Mouse (Mus musculus) heart, embryonic 10.5 days (tissue): ENCODE results near the gene Irak3. TPM values are rescaled to one million over a fixed set of nuclear protein-coding genes. Genes with fewer than 3 reads are reported as not detected.
"Not testable (repeated sequence)": the region's sequence is repeated elsewhere in the genome, so short reads cannot be mapped to it uniquely, and the experiment has no call there.

Experiments used
- DNase-seq: peaks from one replicate; pipeline ENCODE4 v3.0.0-alpha.2; 2017; ENCODE audit warnings: low spot score
- H3K27ac ChIP-seq: fragments of 300-500 bp; sonication (generic); 2 replicates; pipeline ENCODE4 v1.5.1; 2016; ENCODE audit warnings: mild to moderate bottlenecking
- H3K27me3 ChIP-seq: fragments of 300-500 bp; sonication (generic); 2 replicates; pipeline ENCODE4 v1.6.1; 2016; ENCODE audit warnings: mild to moderate bottlenecking; ENCODE audit not compliant: poor library complexity, insufficient read depth, severe bottlenecking
- H3K36me3 ChIP-seq: fragments of 300-500 bp; sonication (generic); 2 replicates; pipeline ENCODE4 v1.6.1; 2016; ENCODE audit warnings: mild to moderate bottlenecking, moderate library complexity
- H3K4me1 ChIP-seq: fragments of 300-500 bp; sonication (generic); 2 replicates; pipeline ENCODE4 v1.6.1; 2016; ENCODE audit warnings: mild to moderate bottlenecking
- H3K4me3 ChIP-seq: fragments of 300-500 bp; sonication (generic); 2 replicates; pipeline ENCODE4 v1.5.1; 2016; ENCODE audit warnings: mild to moderate bottlenecking, moderate library complexity
- H3K9me3 ChIP-seq: fragments of 300-500 bp; sonication (generic); 2 replicates; pipeline ENCODE4 v1.6.1; 2016; ENCODE audit warnings: mild to moderate bottlenecking, moderate library complexity
- WGBS: fragments of 180-500 bp; shearing (Covaris S2); methylation state at CpG from one replicate; pipeline ENCODE4 v1.1.7; 2016; 5-methylcytosine and 5-hydroxymethylcytosine counted together
- polyA plus RNA-seq: library from polyadenylated mRNA; unstranded; fragments of >200 nt; fragmentation: Nextera tagmentation; extraction: Ambion mirVana; gene quantifications from 2 replicates; pipeline ENCODE4 v1.2.1, GENCODE M21; 2016

Irak3 gene
- polyA plus RNA-seq, 1 experiment from 2014 or later: 0.24 TPM

DNA sequence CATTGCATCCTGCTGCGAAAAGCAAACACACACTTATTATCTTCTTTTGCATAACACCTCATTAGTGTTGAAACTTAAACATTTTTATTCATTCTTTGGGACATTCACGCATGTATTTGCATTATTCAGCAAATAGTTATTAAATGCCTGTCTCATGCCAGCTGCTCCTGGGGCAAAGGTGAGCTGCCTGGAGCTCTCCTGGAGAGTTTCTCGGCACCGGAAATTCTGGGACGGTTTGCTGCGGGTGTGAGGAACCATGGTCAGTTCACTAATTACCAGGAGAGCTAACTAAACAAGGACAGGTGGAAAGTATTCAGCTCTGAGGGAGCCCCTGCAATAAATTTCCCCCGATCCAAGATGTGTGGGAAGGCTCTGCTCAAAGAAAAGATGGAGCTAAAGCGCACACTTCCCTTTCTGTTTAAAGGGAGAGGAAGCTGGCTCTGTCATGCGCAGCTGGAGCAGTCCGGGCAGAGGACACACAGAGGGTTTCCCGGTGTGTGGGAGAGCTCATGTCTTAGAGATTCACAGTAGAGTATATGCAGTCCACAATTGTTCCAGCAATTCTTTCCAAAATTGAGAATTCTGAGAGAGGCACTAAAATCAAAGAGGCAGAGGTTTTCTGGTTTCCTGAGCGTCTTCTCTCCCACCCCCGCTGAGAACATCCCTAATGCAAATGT is 73.2 kb downstream of the Irak3 start:
- DNase-seq: no peak
- Histone ChIP-seq H3K4me3 (peak overlapping the region; percentile 24; the same call in 1 of the 2 replicates), H3K36me3 (no peaks in the 10 kb centered on the region), H3K9me3 (no peaks in the 10 kb centered on the region), H3K27me3 (no peaks in the 10 kb centered on the region; the same call in 1 of the 2 replicates), H3K4me1 (no peaks in the 10 kb centered on the region), H3K27ac (no peak overlapping the region)
- WGBS: 43% methylated on average over 13 of the region's 13 CpGs

- no peak overlapping the region for H3K4me3 ChIP-seq
- no peaks in the 10 kb centered on the region for H3K4me1 ChIP-seq
- DNase-seq: no peak
- no peaks in the 10 kb centered on the region; the same call in 1 of the 2 replicates for H3K27me3 ChIP-seq
- H3K9me3 ChIP-seq: no peaks in the 10 kb centered on the region
- 72% methylated on average over 10 of the region's 10 CpGs for WGBS
- H3K27ac ChIP-seq: no peak overlapping the region
- no peaks in the 10 kb centered on the region for H3K36me3 ChIP-seq
Observed at GRCm38 (mm10) chr10:120125465-120125857, 76.5 kb downstream of the Irak3 start.

GRCm38 (mm10) chr10:120124801-120125464 is 77.0 kb downstream of the Irak3 start:
- Histone ChIP-seq H3K36me3 (no peaks in the 10 kb centered on the region), H3K4me3 (no peak overlapping the region), H3K27me3 (no peaks in the 10 kb centered on the region; the same call in 1 of the 2 replicates), H3K9me3 (no peaks in the 10 kb centered on the region), H3K27ac (no peak overlapping the region), H3K4me1 (no peaks in the 10 kb centered on the region)
- 51% methylated on average over 7 of the region's 7 CpGs for WGBS
- DNase-seq: peak; percentile 79

DNA sequence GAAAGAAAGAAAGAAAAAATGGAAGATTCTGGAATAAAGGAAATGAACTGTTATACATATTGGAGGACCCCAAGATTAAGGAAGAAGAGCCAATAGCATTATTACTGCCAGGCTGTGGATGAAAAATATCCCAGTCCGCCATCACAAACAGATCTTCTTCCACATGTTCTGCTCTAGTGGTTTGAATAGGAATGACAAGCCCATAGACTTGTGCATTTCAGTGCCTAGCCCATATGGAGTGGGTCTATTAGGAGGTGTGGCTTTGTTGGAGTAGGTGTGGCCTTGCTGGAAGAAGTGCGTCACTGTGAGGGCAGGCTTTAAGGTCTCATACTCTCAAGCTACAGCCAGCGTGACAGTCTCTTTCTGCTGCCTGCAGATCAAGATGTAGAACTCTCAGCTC is 78.2 kb downstream of the Irak3 start:
- WGBS: 86% methylated on average over 3 of the region's 3 CpGs
- Histone ChIP-seq H3K4me3 (no peak overlapping the region), H3K9me3 (no peaks in the 10 kb centered on the region), H3K4me1 (no peaks in the 10 kb centered on the region), H3K36me3 (no peaks in the 10 kb centered on the region), H3K27ac (no peak overlapping the region), H3K27me3 (no peaks in the 10 kb centered on the region; the same call in 1 of the 2 replicates)
- DNase-seq: no peak

DNA sequence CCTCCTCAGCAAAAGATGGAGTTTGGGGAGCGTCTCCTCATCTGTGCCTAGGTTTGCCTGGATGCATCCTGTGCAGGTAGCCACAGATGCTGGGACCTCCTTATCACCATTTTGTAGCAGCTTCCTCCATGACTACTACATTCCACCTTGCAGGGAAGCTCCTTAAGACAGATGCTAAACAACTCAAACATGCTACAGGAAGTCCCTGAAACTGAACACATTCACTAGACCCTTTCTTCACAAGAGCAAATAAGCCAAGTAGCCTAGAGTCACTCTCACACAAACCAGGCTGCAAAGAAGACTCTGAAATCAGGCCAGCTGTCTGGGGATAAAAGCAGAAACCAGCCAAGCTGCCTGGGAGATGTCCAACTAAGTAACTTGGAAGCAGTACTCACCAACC is 86.7 kb downstream of the Irak3 start:
- Histone ChIP-seq H3K36me3 (no peaks in the 10 kb centered on the region), H3K9me3 (no peaks in the 10 kb centered on the region), H3K4me3 (no peak overlapping the region), H3K27me3 (no peaks in the 10 kb centered on the region), H3K4me1 (no peaks in the 10 kb centered on the region), H3K27ac (no peak overlapping the region)
- 95% methylated on average over 1 of the region's 1 CpGs for WGBS
- no peak for DNase-seq

- WGBS: 54% methylated on average over 7 of the region's 7 CpGs
- Histone ChIP-seq H3K4me1 (no peaks in the 10 kb centered on the region), H3K4me3 (no peak overlapping the region), H3K36me3 (peaks cover 1% of the 10 kb centered on the region; the same call in 1 of the 2 replicates), H3K27ac (no peak overlapping the region), H3K9me3 (no peaks in the 10 kb centered on the region), H3K27me3 (no peaks in the 10 kb centered on the region)
- DNase-seq: no peak
Observed at GRCm38 (mm10) chr10:120114493-120114892, 87.4 kb downstream of the Irak3 start.

DNA sequence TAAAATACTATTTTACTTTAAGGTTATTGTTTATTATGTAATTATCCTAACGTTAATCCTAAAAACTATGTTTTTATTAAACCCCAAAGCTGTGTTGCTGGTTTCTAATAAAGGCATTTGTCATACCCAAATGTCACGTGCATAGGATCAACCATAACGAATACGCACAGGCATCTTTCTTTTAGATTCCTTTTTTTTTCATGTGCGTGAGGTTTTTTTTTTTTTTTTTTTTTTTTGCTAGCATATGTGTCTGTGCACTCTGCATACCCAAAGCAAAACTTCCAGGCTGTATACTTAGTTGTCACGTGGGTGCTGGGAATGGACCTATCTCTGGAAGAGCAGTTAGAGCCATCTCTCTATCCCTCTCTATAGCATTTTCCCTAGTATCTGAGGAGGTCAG is 88.0 kb downstream of the Irak3 start:
- Histone ChIP-seq H3K9me3 (no peaks in the 10 kb centered on the region), H3K4me1 (no peaks in the 10 kb centered on the region), H3K27me3 (no peaks in the 10 kb centered on the region), H3K27ac (no peak overlapping the region), H3K4me3 (no peak overlapping the region), H3K36me3 (peaks cover 3% of the 10 kb centered on the region; the same call in 1 of the 2 replicates)
- WGBS: 78% methylated on average over 6 of the region's 6 CpGs
- DNase-seq: no peak

DNA sequence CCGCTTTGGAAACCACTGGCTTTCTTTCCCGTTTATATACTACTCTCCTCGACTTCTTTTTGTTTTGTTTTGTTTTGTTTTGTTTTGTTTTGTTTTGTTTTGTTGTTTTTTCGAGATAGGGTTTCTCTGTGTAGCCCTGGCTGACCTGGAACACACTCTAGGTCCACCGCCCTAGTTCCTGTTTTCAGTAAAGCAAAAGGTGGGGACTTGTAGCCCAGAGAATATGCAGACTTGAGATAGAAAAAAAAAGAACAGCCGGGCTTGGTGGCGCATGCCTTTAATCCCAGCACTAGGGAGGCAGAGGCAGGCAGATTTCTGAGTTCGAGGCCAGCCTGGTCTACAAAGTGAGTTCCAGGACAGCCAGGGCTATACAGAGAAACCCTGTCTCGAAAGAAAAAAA is 88.4 kb downstream of the Irak3 start:
- H3K27me3 ChIP-seq, H3K36me3 ChIP-seq, DNase-seq, H3K4me1 ChIP-seq, H3K9me3 ChIP-seq: not testable (repeated sequence)
- Histone ChIP-seq H3K27ac (peak overlapping the region; percentile 90; the same call in 1 of the 2 replicates), H3K4me3 (peak overlapping the region; percentile 73)
- WGBS: 64% methylated on average over 9 of the region's 9 CpGs

GRCm38 (mm10) chr10:120112507-120113396 is 89.2 kb downstream of the Irak3 start, which contains the start of gene Helb:
Gene Helb, minus strand, starts transcription at chr10:120112987.
- no peaks in the 10 kb centered on the region for H3K27me3 ChIP-seq
- no peaks in the 10 kb centered on the region for H3K4me1 ChIP-seq
- H3K9me3 ChIP-seq: no peaks in the 10 kb centered on the region
- DNase-seq: peak; percentile 99
- H3K4me3 ChIP-seq: peak within 1 kb of the TSS; percentile 73
- H3K27ac ChIP-seq: peak within 1 kb of the TSS; percentile 90
- under 1% methylated on average over 55 of the region's 55 CpGs for WGBS
- H3K36me3 ChIP-seq: peaks cover 6% of the 10 kb centered on the region; the same call in 1 of the 2 replicates

DNA sequence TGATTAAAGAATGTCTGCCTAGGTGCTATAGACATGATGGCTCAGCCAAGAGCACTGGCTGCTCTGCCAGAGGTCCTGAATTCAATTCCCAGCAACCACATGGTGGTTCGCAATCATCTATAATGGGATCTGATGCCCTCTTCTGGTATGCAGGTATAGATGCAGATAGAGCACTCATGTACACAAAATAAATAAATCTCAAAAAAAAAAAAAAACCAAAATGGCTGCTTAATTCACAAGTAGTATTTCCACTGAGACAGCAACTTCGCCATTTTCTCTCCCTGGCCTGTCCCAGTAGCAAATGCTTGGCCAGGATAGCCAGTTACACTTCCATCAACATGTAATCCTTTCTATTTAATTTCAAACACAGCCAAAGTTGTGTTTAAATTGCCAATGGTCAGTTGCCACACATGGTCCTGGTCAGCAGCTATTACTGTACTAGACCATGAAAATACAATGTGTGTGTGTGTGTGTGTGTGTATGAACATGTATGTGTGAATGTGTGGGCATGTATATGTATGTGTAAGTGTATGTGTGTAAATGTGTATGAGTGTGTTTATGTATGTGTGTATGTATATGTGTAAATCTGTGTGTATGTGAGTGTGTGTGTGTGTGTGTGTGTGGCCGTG is 90.1 kb downstream of the Irak3 start:
- H3K27me3 ChIP-seq: no peaks in the 10 kb centered on the region
- H3K4me3 ChIP-seq: peak overlapping the region; percentile 73
- no peaks in the 10 kb centered on the region for H3K4me1 ChIP-seq
- H3K9me3 ChIP-seq: no peaks in the 10 kb centered on the region
- peaks cover 13% of the 10 kb centered on the region; the same call in 1 of the 2 replicates for H3K36me3 ChIP-seq
- WGBS: 88% methylated on average over 3 of the region's 3 CpGs
- peak overlapping the region; percentile 90; the same call in 1 of the 2 replicates for H3K27ac ChIP-seq
- DNase-seq: no peak

DNA sequence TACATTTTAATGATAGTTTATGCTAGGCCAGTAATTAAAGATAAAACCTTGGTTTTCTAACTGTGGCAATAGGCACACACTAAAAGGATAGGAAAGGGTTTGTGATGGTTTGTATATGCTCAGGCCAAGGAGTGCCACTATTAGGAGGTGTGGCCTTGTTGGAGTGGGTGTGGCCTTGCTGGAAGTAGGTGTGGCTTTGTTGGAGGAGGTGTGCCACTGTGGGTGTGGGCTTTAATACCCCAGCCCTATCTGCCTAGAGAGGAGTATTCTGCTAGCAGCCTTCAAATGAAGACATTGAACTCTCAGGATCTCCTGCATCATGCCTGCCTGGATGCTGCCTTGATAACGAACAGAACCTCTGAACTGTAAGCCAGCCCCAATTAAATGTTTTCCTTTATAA is 101.1 kb downstream of the Irak3 start:
- 94% methylated on average over 1 of the region's 1 CpGs for WGBS
- Histone ChIP-seq H3K9me3 (no peaks in the 10 kb centered on the region), H3K4me3 (no peak overlapping the region), H3K27me3 (no peaks in the 10 kb centered on the region), H3K4me1 (no peaks in the 10 kb centered on the region; the same call in 1 of the 2 replicates), H3K27ac (no peak overlapping the region), H3K36me3 (peaks cover 59% of the 10 kb centered on the region)
- no peak for DNase-seq

DNA sequence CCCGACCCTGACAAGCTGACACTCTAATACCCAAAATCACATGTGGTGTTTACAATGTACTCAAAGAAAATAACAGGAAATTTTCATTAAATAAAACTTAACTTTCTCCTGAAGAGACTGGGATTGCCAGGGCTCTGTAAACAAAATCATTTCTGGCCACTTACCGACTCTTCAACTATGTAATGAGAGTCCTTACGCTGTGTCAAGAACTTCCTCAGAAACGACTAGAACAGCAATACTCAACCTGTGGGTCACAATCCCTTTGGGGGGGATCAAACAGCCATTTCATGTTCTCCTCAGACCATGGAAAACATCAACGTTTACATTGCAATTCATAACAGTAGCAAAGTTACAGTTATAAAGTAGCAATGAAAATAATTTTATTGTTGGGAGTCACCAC is 104.4 kb downstream of the Irak3 start:
- DNase-seq: no peak
- H3K9me3 ChIP-seq: no peaks in the 10 kb centered on the region
- H3K4me3 ChIP-seq: no peak overlapping the region
- H3K4me1 ChIP-seq: no peaks in the 10 kb centered on the region; the same call in 1 of the 2 replicates
- 88% methylated on average over 5 of the region's 5 CpGs for WGBS
- peaks cover 61% of the 10 kb centered on the region for H3K36me3 ChIP-seq
- H3K27ac ChIP-seq: no peak overlapping the region
- no peaks in the 10 kb centered on the region for H3K27me3 ChIP-seq
